Mouse (Mus musculus): ENCODE measurements at regions not wholly inside any gene's neighbourhood (a gene's known extent, or its start where the extent isn't known, plus 50 kb on each side); places are given as distances from the start of the nearest gene placed in this dataset.

GRCm38 (mm10) chr14:61694796-61695195 lies 87.5 kb downstream of the Kcnrg start:
- DNase-seq (ENCODE audit: low spot score in 2 of 2) = no peak

- DNase-seq (ENCODE audit: low spot score in 2 of 2) = no peak
These were observed 89.1 kb downstream of the Kcnrg start for GRCm38 (mm10) chr14:61696290-61696842.

- DNase-seq (ENCODE audit: low spot score in 2 of 2) = no peak
These were observed 89.8 kb downstream of the Kcnrg start for GRCm38 (mm10) chr14:61696886-61697554.

GRCm38 (mm10) chr14:61697704-61698103 lies 90.4 kb downstream of the Kcnrg start:
- no peak for DNase-seq (ENCODE audit: low spot score in 2 of 2)

GRCm38 (mm10) chr14:61698358-61699055 lies 91.2 kb downstream of the Kcnrg start:
- DNase-seq (ENCODE audit: low spot score in 2 of 2) = no peak

GRCm38 (mm10) chr14:61699638-61700037 lies 92.4 kb downstream of the Kcnrg start:
- no peak for DNase-seq (ENCODE audit: low spot score in 2 of 2)

- DNase-seq (ENCODE audit: low spot score in 2 of 2) = no peak
These were observed 93.9 kb downstream of the Kcnrg start for GRCm38 (mm10) chr14:61701131-61701530.

GRCm38 (mm10) chr14:61703916-61704315 lies 96.7 kb downstream of the Kcnrg start:
- no peak for DNase-seq (ENCODE audit: low spot score in 2 of 2)

- no peak for DNase-seq (ENCODE audit: low spot score in 2 of 2)
These were observed 99.7 kb downstream of the Kcnrg start for GRCm38 (mm10) chr14:61706984-61707383.

GRCm38 (mm10) chr14:61708331-61708730 lies 101.1 kb downstream of the Kcnrg start:
- no peak for DNase-seq (ENCODE audit: low spot score in 2 of 2)

GRCm38 (mm10) chr14:61715746-61716145 lies 108.5 kb downstream of the Kcnrg start:
- DNase-seq (ENCODE audit: low spot score in 2 of 2) = no peak

- no peak for DNase-seq (ENCODE audit: low spot score in 2 of 2)
These were observed 111.3 kb downstream of the Kcnrg start for GRCm38 (mm10) chr14:61718392-61719124.

- no peak for DNase-seq (ENCODE audit: low spot score in 2 of 2)
These were observed 114.0 kb downstream of the Kcnrg start for GRCm38 (mm10) chr14:61721302-61721701.

- no peak for DNase-seq (ENCODE audit: low spot score in 2 of 2)
These were observed 117.7 kb downstream of the Kcnrg start for GRCm38 (mm10) chr14:61724942-61725341.

- no peak for DNase-seq (ENCODE audit: low spot score in 2 of 2)
These were observed 121.3 kb downstream of the Kcnrg start for GRCm38 (mm10) chr14:61728562-61728961.

GRCm38 (mm10) chr14:61735541-61735940 lies 128.3 kb downstream of the Kcnrg start:
- DNase-seq (ENCODE audit: low spot score in 2 of 2) = no peak

GRCm38 (mm10) chr14:61736384-61737322 lies 129.4 kb downstream of the Kcnrg start:
- DNase-seq (ENCODE audit: low spot score in 2 of 2) = peak; percentile 51 to 56

- DNase-seq (ENCODE audit: low spot score in 2 of 2) = no peak
These were observed 130.3 kb downstream of the Kcnrg start for GRCm38 (mm10) chr14:61737504-61738040.

- no peak for DNase-seq (ENCODE audit: low spot score in 2 of 2)
These were observed 132.2 kb downstream of the Kcnrg start for GRCm38 (mm10) chr14:61739453-61739852.

- DNase-seq (ENCODE audit: low spot score in 2 of 2) = no peak
These were observed 136.7 kb downstream of the Kcnrg start for GRCm38 (mm10) chr14:61743855-61744408.

- DNase-seq (ENCODE audit: low spot score in 2 of 2) = no peak
These were observed 146.2 kb downstream of the Kcnrg start for GRCm38 (mm10) chr14:61753421-61753820.
